Mouse (Mus musculus): ENCODE measurements at regions not wholly inside any gene's neighbourhood (a gene's known extent, or its start where the extent isn't known, plus 50 kb on each side); places are given as distances from the start of the nearest gene placed in this dataset.

GRCm38 (mm10) chr4:64207118-64207868, 160.5 kb upstream of the Tnc start:
- DNase-seq (ENCODE audit: low spot score in 2 of 2), result no peak

- no peak for DNase-seq (ENCODE audit: low spot score in 2 of 2)
Observed at GRCm38 (mm10) chr4:64200808-64201190, 154.0 kb upstream of the Tnc start.

GRCm38 (mm10) chr4:64200151-64200807, 153.5 kb upstream of the Tnc start:
- DNase-seq (ENCODE audit: low spot score in 2 of 2), result no peak

GRCm38 (mm10) chr4:64184986-64185385, 138.2 kb upstream of the Tnc start:
- DNase-seq (ENCODE audit: low spot score in 2 of 2), result no peak

- DNase-seq (ENCODE audit: low spot score in 2 of 2), result no peak
Observed at GRCm38 (mm10) chr4:64175938-64176337, 129.1 kb upstream of the Tnc start.

- no peak for DNase-seq (ENCODE audit: low spot score in 2 of 2)
Observed at GRCm38 (mm10) chr4:64171476-64171875, 124.7 kb upstream of the Tnc start.

- no peak for DNase-seq (ENCODE audit: low spot score in 2 of 2)
Observed at GRCm38 (mm10) chr4:64148989-64149463, 102.2 kb upstream of the Tnc start.

GRCm38 (mm10) chr4:64145924-64146323, 99.1 kb upstream of the Tnc start:
- DNase-seq (ENCODE audit: low spot score in 2 of 2), result no peak

GRCm38 (mm10) chr4:64142963-64143362, 96.1 kb upstream of the Tnc start:
- no peak for DNase-seq (ENCODE audit: low spot score in 2 of 2)

GRCm38 (mm10) chr4:64142356-64142787, 95.6 kb upstream of the Tnc start:
- no peak for DNase-seq (ENCODE audit: low spot score in 2 of 2)

- DNase-seq (ENCODE audit: low spot score in 2 of 2), result no peak
Observed at GRCm38 (mm10) chr4:64139836-64140235, 93.0 kb upstream of the Tnc start.

- DNase-seq (ENCODE audit: low spot score in 2 of 2), result no peak
Observed at GRCm38 (mm10) chr4:64135036-64135435, 88.2 kb upstream of the Tnc start.

- no peak for DNase-seq (ENCODE audit: low spot score in 2 of 2)
Observed at GRCm38 (mm10) chr4:64129290-64129689, 82.5 kb upstream of the Tnc start.

GRCm38 (mm10) chr4:64124387-64125088, 77.7 kb upstream of the Tnc start:
- no peak for DNase-seq (ENCODE audit: low spot score in 2 of 2)

GRCm38 (mm10) chr4:64123675-64124074, 76.9 kb upstream of the Tnc start:
- DNase-seq (ENCODE audit: low spot score in 2 of 2), result no peak

GRCm38 (mm10) chr4:64098247-64098646, 51.4 kb upstream of the Tnc start:
- no peak for DNase-seq (ENCODE audit: low spot score in 2 of 2)
